Mouse (Mus musculus): Measurements from ENCODE around the gene Macf1. TPM values are rescaled to one million over a fixed set of nuclear protein-coding genes. Genes with fewer than 3 reads are reported as not detected.

The Macf1 gene
- polyA plus RNA-seq, 1 experiment from 2014 or later: 28.9 TPM

DNA sequence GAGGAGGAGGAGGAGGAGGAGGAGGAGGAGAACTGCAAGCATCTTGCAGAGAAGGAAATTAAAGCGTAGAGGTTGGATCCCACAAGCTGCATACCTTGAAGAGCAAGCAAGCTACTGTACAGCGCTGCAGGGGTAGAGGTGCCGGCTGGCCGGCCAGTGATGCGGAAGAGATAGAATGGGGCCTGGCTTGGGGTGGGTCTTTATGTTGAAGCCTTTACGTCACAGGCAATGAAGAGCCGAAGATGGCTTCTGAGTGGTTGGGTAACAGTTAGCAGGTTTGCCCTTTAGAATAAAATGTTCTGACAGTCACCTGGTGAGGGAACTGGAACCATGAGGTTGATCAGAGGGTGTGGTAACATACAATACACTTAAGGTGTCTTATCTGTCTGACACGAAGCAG is 1.9 kb downstream of the Macf1 start:
- no peak overlapping the region for H3K4me2 ChIP-seq (replicated peaks; ENCODE audit: low read depth)
- no peak overlapping the region for H3K27ac ChIP-seq (replicated peaks)
- ATAC-seq (ENCODE audit: low FRiP score, low TSS enrichment) (no peak), DNase-seq (ENCODE audit: low spot score) (no peak)
- TF ChIP-seq CTCF (IDR thresholded peaks at IDR 0.05; ENCODE audit: low read depth): no peak
- no peak for TF ChIP-seq EP300 (optimal IDR thresholded peaks at IDR 0.05)
- no peaks in the 10 kb centered on the region for H3K4me1 ChIP-seq (replicated peaks; ENCODE audit: control insufficient read depth, insufficient read depth)
- H3K9ac ChIP-seq (ENCODE audit: low read length): no peak overlapping the region
- no peak overlapping the region for H3K4me3 ChIP-seq (ENCODE audit: low read depth, low read length)
- no peaks in the 10 kb centered on the region for H3K36me3 ChIP-seq (ENCODE audit: control insufficient read depth, insufficient read depth, low read length)
- no peaks in the 10 kb centered on the region for H3K9me3 ChIP-seq (ENCODE audit: control insufficient read depth, low read length)
- WGBS: 89% methylated on average over 8 of the region's 8 CpGs
- no peaks in the 10 kb centered on the region for H3K27me3 ChIP-seq (ENCODE audit: control insufficient read depth, insufficient read depth, low read length)

DNA sequence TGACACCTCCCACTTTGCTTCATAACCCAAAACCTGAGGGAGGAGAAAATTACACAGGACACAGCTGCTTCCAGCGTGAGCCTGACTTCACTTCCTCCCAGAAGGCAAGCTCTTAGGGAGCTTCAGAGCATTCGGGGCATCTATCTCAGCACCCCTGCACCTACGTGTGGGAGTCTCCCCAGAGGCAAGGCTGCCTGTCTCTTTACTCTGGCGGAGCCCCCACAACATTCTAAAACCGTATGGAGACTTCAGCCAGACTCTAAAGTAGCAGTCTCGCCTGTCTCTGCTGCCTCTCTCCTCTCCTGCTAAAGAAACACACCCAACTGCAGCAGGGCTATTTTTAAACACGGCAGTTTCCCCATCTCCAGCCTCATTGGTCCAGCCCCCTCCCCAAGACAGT is 3.2 kb downstream of the Macf1 start:
- H3K27ac ChIP-seq (replicated peaks): 0 out of 2 replicates have a peak overlapping the region, but pooled peaks have one; percentile 24
- TF ChIP-seq CTCF (IDR thresholded peaks at IDR 0.05; ENCODE audit: low read depth) (no peak), EP300 (optimal IDR thresholded peaks at IDR 0.05) (no peak)
- ATAC-seq (ENCODE audit: low FRiP score, low TSS enrichment): no peak
- H3K4me3 ChIP-seq (ENCODE audit: low read depth, low read length): no peak overlapping the region
- H3K4me2 ChIP-seq (replicated peaks; ENCODE audit: low read depth): no peak overlapping the region
- no peak for DNase-seq (ENCODE audit: low spot score)
- 0 out of 2 replicates have a peak overlapping the region, but pooled peaks have one; percentile 27 for H3K9ac ChIP-seq (ENCODE audit: low read length)
- no peaks in the 10 kb centered on the region for H3K4me1 ChIP-seq (replicated peaks; ENCODE audit: control insufficient read depth, insufficient read depth)
- H3K9me3 ChIP-seq (ENCODE audit: control insufficient read depth, low read length): no peaks in the 10 kb centered on the region
- no peaks in the 10 kb centered on the region for H3K27me3 ChIP-seq (ENCODE audit: control insufficient read depth, insufficient read depth, low read length)
- 32% methylated on average over 7 of the region's 7 CpGs for WGBS
- H3K36me3 ChIP-seq (ENCODE audit: control insufficient read depth, insufficient read depth, low read length): no peaks in the 10 kb centered on the region

DNA sequence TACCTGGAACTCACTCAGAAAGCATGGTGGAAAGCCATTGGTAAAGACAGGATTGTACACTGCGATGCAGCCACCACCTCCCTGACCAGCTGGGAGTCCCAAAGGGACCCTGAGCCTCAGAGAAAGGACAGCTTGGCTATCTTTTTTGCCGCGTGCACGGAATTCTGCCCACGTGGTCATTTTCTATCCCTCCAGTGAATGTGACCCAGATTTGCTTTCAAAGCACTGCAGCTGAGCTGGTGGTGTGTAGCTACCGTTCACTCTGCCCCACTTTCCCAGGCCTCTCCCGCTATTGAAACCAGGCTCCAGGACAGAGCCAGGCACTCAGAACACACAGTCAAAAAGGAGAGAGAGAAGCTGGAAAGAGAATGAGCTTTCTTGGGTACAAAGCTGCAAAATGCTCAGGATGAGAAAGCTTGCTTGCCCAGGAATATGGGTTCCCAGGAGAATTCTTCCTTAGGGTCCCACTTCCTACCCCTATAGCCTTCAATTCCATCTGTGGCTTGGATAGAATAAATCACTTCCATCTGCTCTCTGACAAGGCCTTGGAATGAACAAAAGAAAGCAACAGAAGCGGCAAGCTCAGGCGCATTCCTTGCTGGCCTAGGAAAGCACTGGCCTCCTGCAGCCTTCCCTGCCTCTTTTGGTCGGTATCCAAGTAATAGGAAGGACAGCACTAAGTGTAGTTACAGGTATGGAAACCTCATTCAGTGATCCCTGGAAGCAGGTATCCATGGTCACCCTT is 6.9 kb downstream of the Macf1 start:
- WGBS: 58% methylated on average over 10 of the region's 10 CpGs
- ATAC-seq (ENCODE audit: low FRiP score, low TSS enrichment) (no peak), DNase-seq (ENCODE audit: low spot score) (no peak)
- Histone ChIP-seq H3K27ac (replicated peaks) (no peak overlapping the region), H3K27me3 (ENCODE audit: control insufficient read depth, insufficient read depth, low read length) (no peaks in the 10 kb centered on the region), H3K4me3 (ENCODE audit: low read depth, low read length) (no peak overlapping the region), H3K9me3 (ENCODE audit: control insufficient read depth, low read length) (no peaks in the 10 kb centered on the region), H3K9ac (ENCODE audit: low read length) (no peak overlapping the region), H3K4me1 (replicated peaks; ENCODE audit: control insufficient read depth, insufficient read depth) (no peaks in the 10 kb centered on the region), H3K4me2 (replicated peaks; ENCODE audit: low read depth) (no peak overlapping the region), H3K36me3 (ENCODE audit: control insufficient read depth, insufficient read depth, low read length) (no peaks in the 10 kb centered on the region)
- TF ChIP-seq CTCF (IDR thresholded peaks at IDR 0.05; ENCODE audit: low read depth) (no peak), EP300 (optimal IDR thresholded peaks at IDR 0.05) (no peak)

DNA sequence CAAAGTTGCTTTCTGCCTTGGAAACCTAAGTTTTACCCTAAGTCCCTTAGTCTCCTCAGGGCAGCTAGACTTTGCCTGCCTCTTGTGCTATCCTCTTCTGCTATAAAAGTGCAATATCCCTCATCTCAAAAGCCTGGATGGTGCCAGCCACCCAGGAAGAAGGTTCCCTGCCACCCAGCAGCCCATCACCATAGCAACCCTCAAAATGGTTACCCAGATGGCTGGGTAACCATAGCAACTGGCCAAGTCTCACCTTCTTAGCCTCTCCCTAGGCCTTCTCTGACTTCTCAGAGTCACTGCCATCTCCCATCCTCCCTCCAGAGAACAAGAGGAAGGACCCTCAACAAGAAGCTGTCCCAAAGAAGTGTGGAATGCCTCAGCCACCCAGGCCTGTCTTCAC is 13.6 kb downstream of the Macf1 start:
- ATAC-seq (ENCODE audit: low FRiP score, low TSS enrichment) (no peak), DNase-seq (ENCODE audit: low spot score) (no peak)
- no peak overlapping the region for H3K4me3 ChIP-seq (ENCODE audit: low read depth, low read length)
- no peaks in the 10 kb centered on the region for H3K27me3 ChIP-seq (ENCODE audit: control insufficient read depth, insufficient read depth, low read length)
- no peak for TF ChIP-seq CTCF (IDR thresholded peaks at IDR 0.05; ENCODE audit: low read depth)
- no peak for TF ChIP-seq EP300 (optimal IDR thresholded peaks at IDR 0.05)
- H3K4me2 ChIP-seq (replicated peaks; ENCODE audit: low read depth): no peak overlapping the region
- H3K27ac ChIP-seq (replicated peaks): no peak overlapping the region
- no peaks in the 10 kb centered on the region for H3K9me3 ChIP-seq (ENCODE audit: control insufficient read depth, low read length)
- no peak overlapping the region for H3K9ac ChIP-seq (ENCODE audit: low read length)
- H3K36me3 ChIP-seq (ENCODE audit: control insufficient read depth, insufficient read depth, low read length): no peaks in the 10 kb centered on the region
- H3K4me1 ChIP-seq (replicated peaks; ENCODE audit: control insufficient read depth, insufficient read depth): peaks cover 3% of the 10 kb centered on the region; the same call in 1 of the 2 replicates

DNA sequence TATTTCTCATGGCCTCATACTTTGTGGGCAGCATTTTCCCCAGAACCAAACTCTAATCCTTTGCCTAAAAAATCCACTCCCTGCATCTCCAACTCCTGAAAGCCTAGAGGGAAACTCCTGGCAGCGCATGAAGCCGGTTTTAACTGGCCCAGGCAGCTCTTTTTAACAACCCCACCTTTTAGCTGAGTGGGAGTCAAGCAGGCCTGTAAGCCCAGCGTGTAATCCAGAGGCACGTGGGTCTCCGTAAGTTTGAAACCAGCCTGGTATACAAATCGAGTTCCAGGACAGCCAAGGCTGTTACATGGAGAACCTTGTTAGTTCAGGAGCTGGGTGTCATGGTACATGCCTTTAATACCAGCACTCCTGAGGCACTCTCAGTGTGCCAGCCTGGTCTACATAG is 14.5 kb downstream of the Macf1 start:
- peaks cover 6% of the 10 kb centered on the region; the same call in 1 of the 2 replicates for H3K4me1 ChIP-seq (replicated peaks; ENCODE audit: control insufficient read depth, insufficient read depth)
- no peak overlapping the region for H3K4me2 ChIP-seq (replicated peaks; ENCODE audit: low read depth)
- H3K27me3 ChIP-seq (ENCODE audit: control insufficient read depth, insufficient read depth, low read length): no peaks in the 10 kb centered on the region
- ATAC-seq (ENCODE audit: low FRiP score, low TSS enrichment): no peak
- H3K36me3 ChIP-seq (ENCODE audit: control insufficient read depth, insufficient read depth, low read length): no peaks in the 10 kb centered on the region
- no peak overlapping the region for H3K4me3 ChIP-seq (ENCODE audit: low read depth, low read length)
- 72% methylated on average over 6 of the region's 6 CpGs for WGBS
- H3K9me3 ChIP-seq (ENCODE audit: control insufficient read depth, low read length): no peaks in the 10 kb centered on the region
- TF ChIP-seq CTCF (IDR thresholded peaks at IDR 0.05; ENCODE audit: low read depth): no peak
- no peak for TF ChIP-seq EP300 (optimal IDR thresholded peaks at IDR 0.05)
- no peak overlapping the region for H3K27ac ChIP-seq (replicated peaks)
- H3K9ac ChIP-seq (ENCODE audit: low read length): no peak overlapping the region
- DNase-seq (ENCODE audit: low spot score): no peak

DNA sequence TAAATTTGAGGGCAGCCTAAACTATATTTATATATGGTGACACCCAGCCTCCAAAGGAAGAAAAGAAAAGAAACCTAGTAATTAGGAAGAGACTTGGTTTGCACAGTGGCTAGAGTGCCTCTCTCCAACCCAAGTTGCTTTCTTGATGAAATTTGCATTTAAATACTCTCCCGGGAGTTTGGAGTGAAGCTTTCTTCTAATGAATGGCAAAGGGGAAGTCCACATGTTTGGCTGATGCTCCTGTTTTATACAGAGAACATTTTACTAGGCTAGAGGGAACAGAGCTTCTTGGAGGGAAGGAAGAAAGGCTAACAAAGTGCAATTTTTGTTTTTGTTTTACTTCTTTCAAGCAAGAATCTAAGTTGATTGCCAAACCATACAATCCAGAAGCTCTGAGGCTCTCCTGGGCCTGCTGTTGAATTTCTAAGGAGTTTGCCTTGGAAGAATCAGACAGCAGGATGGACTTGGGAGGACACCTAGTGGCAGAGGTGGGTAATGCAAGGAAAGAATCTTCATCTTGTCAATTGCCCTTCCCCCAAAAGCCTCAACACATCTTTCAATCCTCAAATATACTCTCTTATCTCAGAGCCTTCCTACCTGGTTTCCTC is 16.8 kb downstream of the Macf1 start:
- no peaks in the 10 kb centered on the region for H3K9me3 ChIP-seq (ENCODE audit: control insufficient read depth, low read length)
- peak overlapping the region; percentile 53; the same call in 1 of the 2 replicates for H3K27ac ChIP-seq (replicated peaks)
- 31% methylated on average over 1 of the region's 1 CpGs for WGBS
- no peak overlapping the region for H3K4me3 ChIP-seq (ENCODE audit: low read depth, low read length)
- no peak overlapping the region for H3K9ac ChIP-seq (ENCODE audit: low read length)
- DNase-seq (ENCODE audit: low spot score) (peak; percentile 80), ATAC-seq (ENCODE audit: low FRiP score, low TSS enrichment) (no peak)
- TF ChIP-seq CTCF (IDR thresholded peaks at IDR 0.05; ENCODE audit: low read depth): peak; percentile 99
- TF ChIP-seq EP300 (optimal IDR thresholded peaks at IDR 0.05): no peak
- H3K27me3 ChIP-seq (ENCODE audit: control insufficient read depth, insufficient read depth, low read length): no peaks in the 10 kb centered on the region
- peaks cover 7% of the 10 kb centered on the region; the same call in 1 of the 2 replicates for H3K4me1 ChIP-seq (replicated peaks; ENCODE audit: control insufficient read depth, insufficient read depth)
- H3K4me2 ChIP-seq (replicated peaks; ENCODE audit: low read depth): no peak overlapping the region
- no peaks in the 10 kb centered on the region for H3K36me3 ChIP-seq (ENCODE audit: control insufficient read depth, insufficient read depth, low read length)

Data from stomach, postnatal 0 days (tissue).